Mouse (Mus musculus) embryonic facial prominence, embryonic 13.5 days (tissue): Measurements from ENCODE around the gene Rbbp9. TPM values are rescaled to one million over a fixed set of nuclear protein-coding genes. Genes with fewer than 3 reads are reported as not detected.

Source experiments
- polyA plus RNA-seq: library from polyadenylated mRNA; unstranded; fragments of >200 nt; fragmentation: Nextera tagmentation; extraction: Ambion mirVana; gene quantifications from 2 replicates; pipeline ENCODE4 v1.2.1, GENCODE M21; 2015

Rbbp9 gene
- polyA plus RNA-seq, 1 experiment from 2014 or later = 66.5 TPM

Other genes starting within 250 kb of the Rbbp9 start
- gene Ovol2, start 218.7 kb downstream of the Rbbp9 start, polyA plus RNA-seq = 3.2 TPM in 2 replicates
- 43.5 and 44.3 TPM in 2 replicates for gene Kat14, start 181.9 kb downstream of the Rbbp9 start, polyA plus RNA-seq
- gene Pet117, start 181.9 kb downstream of the Rbbp9 start, polyA plus RNA-seq = 6.4 and 7.7 TPM in 2 replicates
- gene Dzank1, start 23.5 kb downstream of the Rbbp9 start, polyA plus RNA-seq = 2.6 and 3.1 TPM in 2 replicates
- 32.9 and 33.8 TPM in 2 replicates for gene Polr3f, start 23.2 kb downstream of the Rbbp9 start, polyA plus RNA-seq
- 81.0 and 83.3 TPM in 2 replicates for gene Sec23b, start 5.4 kb upstream of the Rbbp9 start, polyA plus RNA-seq
- 43.6 and 45.8 TPM in 2 replicates for gene Smim26, start 43.2 kb upstream of the Rbbp9 start, polyA plus RNA-seq
- gene Dtd1, start 49.0 kb upstream of the Rbbp9 start, polyA plus RNA-seq = 48.1 and 50.8 TPM in 2 replicates